Mouse (Mus musculus) C3H10T1/2 (cell line): ENCODE data around the gene Hmgb4. TPM values are rescaled to one million over a fixed set of nuclear protein-coding genes. Genes with fewer than 3 reads are reported as not detected.

ENCODE experiments used
- polyA plus RNA-seq, 2 experiments: library from polyadenylated mRNA; unstranded; fragments of >200 nt; fragmentation: generic; extraction: Trizol; gene quantifications; one replicate each; pipeline ENCODE4 v1.2.1; 2012; ENCODE audit warnings: missing spikeins in 2 of 2

Hmgb4 gene
- polyA plus RNA-seq = not detected

DNA sequence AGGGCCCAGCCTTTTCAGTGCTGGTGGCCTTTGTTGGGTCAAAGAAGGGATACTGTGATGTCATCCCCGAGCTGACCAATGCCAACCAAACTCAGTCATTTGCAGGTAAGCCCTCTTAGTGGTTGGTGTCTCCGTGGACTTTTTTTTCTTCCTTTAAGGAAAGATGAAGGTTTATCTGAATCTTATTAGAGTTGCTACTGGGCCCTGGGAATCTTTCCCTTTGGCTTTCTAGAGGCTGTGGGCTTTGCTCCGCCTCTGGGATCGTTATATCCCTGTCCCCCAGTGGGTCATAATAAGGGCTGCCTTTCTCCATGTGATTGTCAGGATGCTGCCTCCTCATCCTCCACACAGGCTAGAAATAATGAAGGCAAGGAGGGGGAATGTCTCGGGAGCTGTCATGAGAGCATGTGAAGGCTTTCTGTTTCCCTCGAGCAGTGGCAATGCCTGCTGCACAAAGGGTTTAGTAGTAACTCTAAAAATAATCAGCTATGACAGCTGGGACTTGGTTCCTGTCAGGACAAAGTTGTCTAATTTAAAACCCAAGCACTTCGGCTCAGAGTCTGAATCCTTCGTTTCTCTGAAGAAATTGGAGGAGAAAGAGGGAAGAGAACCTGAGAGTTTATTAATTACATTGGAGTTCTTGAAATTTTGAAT is at the start of gene Hmgb4:
Gene Hmgb4, minus strand, starts transcription at position 51 of the 654 bp plus-strand sequence.

